Mouse (Mus musculus): ENCODE results near the gene Pheta1. TPM values are rescaled to one million over a fixed set of nuclear protein-coding genes. Genes with fewer than 3 reads are reported as not detected.

The Pheta1 gene
- polyA plus RNA-seq, 1 experiment from 2014 or later = 47.8 TPM

DNA sequence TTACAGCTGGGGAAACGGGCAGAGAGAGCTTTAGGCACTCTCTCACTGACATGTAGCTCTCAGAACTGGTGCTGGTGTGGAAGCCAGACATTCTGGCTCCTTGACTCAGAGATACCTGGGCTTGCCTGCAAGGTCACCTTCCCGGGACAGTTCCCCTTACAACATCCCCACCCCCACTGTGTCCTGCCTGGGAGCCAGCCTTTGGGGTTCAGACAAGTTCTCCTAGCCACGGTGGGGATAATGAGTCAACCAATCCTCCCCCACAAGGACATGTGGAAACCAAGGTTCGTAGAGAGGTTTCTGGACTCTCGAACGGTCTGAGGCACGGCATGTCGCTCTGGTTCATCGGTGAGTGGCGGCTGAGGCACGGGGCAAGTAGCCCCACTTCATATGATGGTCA is 8.0 kb downstream of the Pheta1 start:
- peaks cover 8% of the 10 kb centered on the region; the same call in 1 of the 2 replicates for H3K9me3 ChIP-seq
- H3K4me1 ChIP-seq = peaks cover 19% of the 10 kb centered on the region
- 88% methylated on average over 11 of the region's 11 CpGs for WGBS
- H3K27ac ChIP-seq = no peak overlapping the region
- H3K4me3 ChIP-seq = no peak overlapping the region
- no peaks in the 10 kb centered on the region for H3K27me3 ChIP-seq (ENCODE audit: poor library complexity, severe bottlenecking)
- no peak for DNase-seq (ENCODE audit: extremely low spot score, low spot score)
- peaks cover 70% of the 10 kb centered on the region for H3K36me3 ChIP-seq (replicated peaks)

DNA sequence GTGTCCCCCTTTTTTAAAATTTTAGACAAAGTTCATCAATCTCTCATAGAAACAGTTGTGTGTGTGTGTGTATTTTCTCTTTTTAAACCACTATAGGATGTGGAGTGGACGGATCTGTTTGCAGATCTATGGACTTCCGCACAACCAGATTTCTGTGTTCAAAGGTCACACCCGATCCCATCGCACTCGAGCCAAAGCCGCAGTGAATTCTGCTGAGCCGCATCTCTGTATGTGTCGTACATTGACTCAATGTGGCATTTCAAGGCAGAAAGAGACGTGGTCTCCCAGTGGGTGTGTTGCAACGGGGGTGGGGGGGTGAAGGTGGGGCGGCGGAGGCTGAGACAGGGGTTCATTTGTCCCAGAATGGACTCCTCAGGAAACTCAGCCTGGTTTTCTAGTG is 9.6 kb downstream of the Pheta1 start:
- no peak for DNase-seq (ENCODE audit: extremely low spot score, low spot score)
- H3K36me3 ChIP-seq (replicated peaks) = peaks cover 54% of the 10 kb centered on the region
- WGBS = 94% methylated on average over 12 of the region's 12 CpGs

GRCm38 (mm10) chr5:121861964-121862363 is 13.2 kb downstream of the Pheta1 start:
- H3K4me1 ChIP-seq = peaks cover 10% of the 10 kb centered on the region

More for the DNA sequence above, 9.6 kb downstream of the Pheta1 start:
- Histone ChIP-seq H3K4me3 (no peak overlapping the region), H3K4me1 (peaks cover 18% of the 10 kb centered on the region), H3K9me3 (peaks cover 8% of the 10 kb centered on the region; the same call in 1 of the 2 replicates), H3K27me3 (ENCODE audit: poor library complexity, severe bottlenecking) (no peaks in the 10 kb centered on the region), H3K27ac (no peak overlapping the region)

DNA sequence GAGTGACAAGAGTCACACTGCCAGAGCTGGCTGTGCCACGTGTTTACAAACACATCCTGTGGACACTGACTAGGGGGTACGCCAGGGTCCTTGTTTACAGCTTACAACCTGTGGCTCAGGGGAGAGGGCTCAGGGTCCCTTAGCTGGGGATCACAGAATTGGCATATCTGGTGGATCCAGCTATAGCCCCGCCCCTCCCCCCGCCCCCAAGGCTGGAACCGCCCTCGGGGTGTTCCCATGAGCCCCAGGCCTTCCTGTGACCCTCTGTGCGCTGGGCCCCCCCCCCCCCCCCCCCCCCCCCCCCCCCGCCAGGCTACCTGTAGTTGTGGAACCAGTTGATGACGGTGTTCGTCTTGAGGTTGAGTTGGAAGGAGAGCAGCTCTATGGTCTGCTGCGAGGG is 15.5 kb downstream of the Pheta1 start:
- H3K36me3 ChIP-seq (replicated peaks) = peaks cover 21% of the 10 kb centered on the region
- peaks cover 13% of the 10 kb centered on the region for H3K4me1 ChIP-seq
- H3K4me3 ChIP-seq = peak overlapping the region; percentile 39
- 0 out of 2 replicates have a peak, but pooled peaks cover 4% of the 10 kb centered on the region for H3K27me3 ChIP-seq (ENCODE audit: poor library complexity, severe bottlenecking)
- WGBS = 7% methylated on average over 8 of the region's 11 CpGs
- no peak for DNase-seq (ENCODE audit: extremely low spot score, low spot score)
- H3K9me3 ChIP-seq = peaks cover 8% of the 10 kb centered on the region; the same call in 1 of the 2 replicates
- peak overlapping the region; percentile 66 for H3K27ac ChIP-seq

More at GRCm38 (mm10) chr5:121861964-121862363, 13.2 kb downstream of the Pheta1 start:
- peaks cover 8% of the 10 kb centered on the region; the same call in 1 of the 2 replicates for H3K9me3 ChIP-seq
- 0 out of 2 replicates have a peak, but pooled peaks cover 4% of the 10 kb centered on the region for H3K27me3 ChIP-seq (ENCODE audit: poor library complexity, severe bottlenecking)
- WGBS = 74% methylated on average over 5 of the region's 5 CpGs
- no peak overlapping the region for H3K4me3 ChIP-seq
- peaks cover 27% of the 10 kb centered on the region for H3K36me3 ChIP-seq (replicated peaks)
- DNase-seq (ENCODE audit: extremely low spot score, low spot score) = no peak
- H3K27ac ChIP-seq = no peak overlapping the region

DNA sequence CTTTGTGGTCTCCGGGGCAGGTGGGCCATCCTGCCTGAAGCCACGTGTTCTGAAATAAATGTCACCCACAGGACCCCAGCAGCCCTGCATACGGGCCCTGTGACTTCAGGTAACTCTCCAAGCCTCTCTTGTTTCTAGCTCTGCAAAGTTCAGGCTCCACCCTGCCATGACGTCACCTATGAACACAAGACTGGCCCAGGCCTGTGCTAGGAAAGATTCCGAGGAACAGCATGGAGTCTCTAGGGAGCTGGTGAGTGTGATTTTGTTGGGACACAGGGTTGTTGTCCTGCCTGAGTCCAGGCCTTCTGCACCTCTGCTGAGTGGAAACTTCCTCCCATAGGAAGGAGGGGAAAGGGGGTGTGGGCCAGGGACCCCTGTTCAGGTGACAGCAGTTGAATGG is 19.2 kb downstream of the Pheta1 start:
- Histone ChIP-seq H3K27ac (no peak overlapping the region), H3K4me3 (no peak overlapping the region), H3K4me1 (peaks cover 13% of the 10 kb centered on the region), H3K9me3 (no peaks in the 10 kb centered on the region), H3K36me3 (replicated peaks) (peaks cover 7% of the 10 kb centered on the region), H3K27me3 (ENCODE audit: poor library complexity, severe bottlenecking) (peaks cover 6% of the 10 kb centered on the region)
- no peak for DNase-seq (ENCODE audit: extremely low spot score, low spot score)
- WGBS = 70% methylated on average over 5 of the region's 5 CpGs

DNA sequence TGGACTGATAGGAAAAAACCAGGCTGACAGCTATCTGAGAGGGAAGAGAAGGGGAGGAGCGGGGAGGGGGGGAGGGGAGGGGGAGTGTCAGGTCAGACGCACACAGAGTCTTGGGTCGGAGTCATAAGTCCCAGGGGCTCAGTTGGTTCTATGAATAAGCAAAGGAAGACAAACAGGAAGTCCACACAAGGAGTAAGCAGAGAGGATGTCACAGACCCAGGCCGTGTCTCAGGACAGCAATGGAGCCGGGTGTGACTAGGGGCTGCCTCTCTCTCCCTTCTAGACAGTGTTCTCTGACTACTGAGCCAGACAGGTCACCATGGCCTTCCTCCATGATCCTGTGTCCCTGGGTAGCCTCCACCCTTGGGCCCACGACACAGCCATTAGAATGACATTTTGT is 22.0 kb downstream of the Pheta1 start:
- H3K36me3 ChIP-seq (replicated peaks) = peaks cover 19% of the 10 kb centered on the region

GRCm38 (mm10) chr5:121871515-121872030 is 22.8 kb downstream of the Pheta1 start:
- WGBS = 91% methylated on average over 13 of the region's 13 CpGs

More for the DNA sequence above, 22.0 kb downstream of the Pheta1 start:
- no peak for DNase-seq (ENCODE audit: extremely low spot score, low spot score)
- Histone ChIP-seq H3K9me3 (no peaks in the 10 kb centered on the region), H3K4me3 (no peak overlapping the region), H3K4me1 (peaks cover 8% of the 10 kb centered on the region; the same call in 1 of the 2 replicates), H3K27me3 (ENCODE audit: poor library complexity, severe bottlenecking) (peaks cover 23% of the 10 kb centered on the region), H3K27ac (no peak overlapping the region)
- 81% methylated on average over 6 of the region's 6 CpGs for WGBS

GRCm38 (mm10) chr5:121872158-121872557 is 23.4 kb downstream of the Pheta1 start:
- Histone ChIP-seq H3K27me3 (ENCODE audit: poor library complexity, severe bottlenecking) (peaks cover 23% of the 10 kb centered on the region), H3K27ac (no peak overlapping the region), H3K9me3 (no peaks in the 10 kb centered on the region), H3K36me3 (replicated peaks) (peaks cover 29% of the 10 kb centered on the region), H3K4me3 (no peak overlapping the region), H3K4me1 (peaks cover 8% of the 10 kb centered on the region; the same call in 1 of the 2 replicates)
- 7% methylated on average over 4 of the region's 4 CpGs for WGBS
- DNase-seq (ENCODE audit: extremely low spot score, low spot score) = peak; percentile 87

More at GRCm38 (mm10) chr5:121871515-121872030, 22.8 kb downstream of the Pheta1 start:
- peaks cover 23% of the 10 kb centered on the region for H3K27me3 ChIP-seq (ENCODE audit: poor library complexity, severe bottlenecking)
- H3K4me1 ChIP-seq = peaks cover 8% of the 10 kb centered on the region; the same call in 1 of the 2 replicates
- no peak overlapping the region for H3K4me3 ChIP-seq
- no peak for DNase-seq (ENCODE audit: extremely low spot score, low spot score)
- H3K9me3 ChIP-seq = no peaks in the 10 kb centered on the region
- no peak overlapping the region for H3K27ac ChIP-seq
- peaks cover 26% of the 10 kb centered on the region for H3K36me3 ChIP-seq (replicated peaks)

DNA sequence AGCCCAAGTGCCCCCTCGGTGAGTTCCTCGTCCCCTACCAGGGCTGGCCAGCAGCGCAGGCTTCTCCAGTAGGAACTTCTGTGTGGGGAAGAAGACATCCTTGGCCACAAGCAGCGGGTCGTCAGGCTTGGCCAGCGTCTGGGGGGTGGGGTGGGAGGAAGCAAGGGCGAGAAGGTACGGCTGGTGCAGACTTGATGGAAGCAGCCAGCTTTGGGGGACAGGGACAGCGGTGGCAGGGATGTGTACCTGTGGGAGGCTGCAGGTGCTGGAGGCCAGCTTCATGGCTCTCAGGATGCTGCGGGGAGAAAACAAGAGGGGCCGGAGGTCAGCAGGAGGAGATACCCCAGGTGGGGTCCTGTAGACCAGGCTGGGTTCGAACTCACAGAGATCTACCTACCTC is 26.3 kb downstream of the Pheta1 start:
- no peak overlapping the region for H3K27ac ChIP-seq
- no peak overlapping the region for H3K4me3 ChIP-seq
- H3K4me1 ChIP-seq = peaks cover 5% of the 10 kb centered on the region; the same call in 1 of the 2 replicates
- H3K9me3 ChIP-seq = no peaks in the 10 kb centered on the region
- peaks cover 35% of the 10 kb centered on the region for H3K36me3 ChIP-seq (replicated peaks)
- WGBS = 91% methylated on average over 12 of the region's 12 CpGs
- H3K27me3 ChIP-seq (ENCODE audit: poor library complexity, severe bottlenecking) = peaks cover 29% of the 10 kb centered on the region
- DNase-seq (ENCODE audit: extremely low spot score, low spot score) = no peak

DNA sequence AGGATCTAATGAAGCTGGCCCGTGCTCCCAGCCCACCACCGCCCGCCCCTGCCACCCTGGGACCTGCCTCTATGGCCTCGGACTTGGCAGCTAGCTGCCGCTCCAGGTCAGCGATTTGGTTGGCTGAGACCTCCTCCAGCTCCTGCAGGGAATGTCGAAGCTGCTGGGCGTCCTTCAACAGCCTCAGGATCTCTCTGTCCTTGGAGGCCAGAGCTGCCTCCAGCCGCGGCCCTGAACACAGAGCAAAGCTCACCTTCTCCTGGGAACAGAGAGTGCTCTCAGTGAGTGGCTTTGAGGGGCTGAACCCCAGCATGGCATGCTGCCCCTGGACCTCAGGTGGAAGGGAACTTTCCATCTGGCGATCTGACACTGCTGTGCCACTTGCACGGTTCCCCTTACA is 28.1 kb downstream of the Pheta1 start:
- DNase-seq (ENCODE audit: extremely low spot score, low spot score) = no peak
- Histone ChIP-seq H3K4me3 (no peak overlapping the region), H3K4me1 (peaks cover 5% of the 10 kb centered on the region; the same call in 1 of the 2 replicates), H3K36me3 (replicated peaks) (peaks cover 35% of the 10 kb centered on the region), H3K27me3 (ENCODE audit: poor library complexity, severe bottlenecking) (peaks cover 32% of the 10 kb centered on the region), H3K27ac (no peak overlapping the region), H3K9me3 (no peaks in the 10 kb centered on the region)
- 93% methylated on average over 12 of the region's 12 CpGs for WGBS

- Histone ChIP-seq H3K4me3 (no peak overlapping the region), H3K9me3 (no peaks in the 10 kb centered on the region), H3K27me3 (ENCODE audit: poor library complexity, severe bottlenecking) (peaks cover 30% of the 10 kb centered on the region), H3K36me3 (replicated peaks) (peaks cover 33% of the 10 kb centered on the region), H3K4me1 (peaks cover 9% of the 10 kb centered on the region), H3K27ac (no peak overlapping the region)
- WGBS = 92% methylated on average over 17 of the region's 17 CpGs
- no peak for DNase-seq (ENCODE audit: extremely low spot score, low spot score)
Observed at GRCm38 (mm10) chr5:121878703-121879102, 29.9 kb downstream of the Pheta1 start.

DNA sequence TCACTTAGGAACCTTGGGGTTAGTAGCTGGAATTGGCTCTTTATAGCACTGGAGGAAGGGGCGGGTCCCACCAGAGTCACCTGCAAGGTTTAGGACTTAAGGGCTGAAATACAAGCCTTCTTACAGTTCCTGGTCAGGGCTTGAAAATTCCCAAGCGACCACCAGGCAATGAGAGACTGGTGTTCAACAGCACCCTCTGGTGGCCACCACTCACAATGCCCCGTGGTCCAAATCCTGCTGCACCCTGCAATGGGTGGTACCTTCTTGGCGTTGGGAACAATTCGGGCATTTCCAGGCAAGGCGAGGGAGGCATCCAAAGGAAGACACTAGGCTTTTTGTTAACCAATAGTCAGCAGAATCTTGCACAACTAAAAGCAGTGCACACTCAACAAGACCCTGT is 30.4 kb downstream of the Pheta1 start:
- Histone ChIP-seq H3K36me3 (replicated peaks) (peaks cover 30% of the 10 kb centered on the region), H3K27me3 (ENCODE audit: poor library complexity, severe bottlenecking) (peaks cover 30% of the 10 kb centered on the region; the same call in 1 of the 2 replicates), H3K27ac (no peak overlapping the region), H3K4me1 (peaks cover 9% of the 10 kb centered on the region), H3K9me3 (no peaks in the 10 kb centered on the region), H3K4me3 (no peak overlapping the region)
- WGBS = 61% methylated on average over 6 of the region's 6 CpGs
- no peak for DNase-seq (ENCODE audit: extremely low spot score, low spot score)

DNA sequence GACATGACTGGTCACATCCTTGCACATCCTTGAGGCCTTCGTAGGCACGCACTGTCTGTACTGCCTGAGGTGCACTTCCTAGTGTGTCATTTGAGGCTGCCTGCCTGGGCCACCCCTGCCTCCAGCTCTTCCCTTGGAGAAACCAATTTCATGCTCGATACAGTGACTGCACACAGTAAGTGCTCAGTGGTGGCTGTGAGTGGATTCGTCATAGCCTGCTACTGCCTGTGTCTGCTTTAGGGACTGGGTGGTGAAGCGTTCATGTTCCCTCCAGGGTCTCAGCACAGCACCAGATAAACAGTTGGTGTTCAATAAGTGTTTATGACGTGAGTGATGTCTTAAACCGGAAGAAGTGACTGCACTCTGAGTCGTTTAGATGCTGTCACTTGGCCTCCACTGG is 34.6 kb downstream of the Pheta1 start:
- Histone ChIP-seq H3K9me3 (peaks cover 22% of the 10 kb centered on the region; the same call in 1 of the 2 replicates), H3K4me1 (peaks cover 9% of the 10 kb centered on the region), H3K27me3 (ENCODE audit: poor library complexity, severe bottlenecking) (peaks cover 60% of the 10 kb centered on the region), H3K27ac (no peak overlapping the region), H3K4me3 (no peak overlapping the region), H3K36me3 (replicated peaks) (peaks cover 34% of the 10 kb centered on the region)
- no peak for DNase-seq (ENCODE audit: extremely low spot score, low spot score)
- WGBS = 84% methylated on average over 8 of the region's 8 CpGs

Measured in forebrain, embryonic 10.5 days (tissue).